Mouse (Mus musculus): ENCODE measurements at regions not wholly inside any gene's neighbourhood (a gene's known extent, or its start where the extent isn't known, plus 50 kb on each side); places are given as distances from the start of the nearest gene placed in this dataset.

DNA sequence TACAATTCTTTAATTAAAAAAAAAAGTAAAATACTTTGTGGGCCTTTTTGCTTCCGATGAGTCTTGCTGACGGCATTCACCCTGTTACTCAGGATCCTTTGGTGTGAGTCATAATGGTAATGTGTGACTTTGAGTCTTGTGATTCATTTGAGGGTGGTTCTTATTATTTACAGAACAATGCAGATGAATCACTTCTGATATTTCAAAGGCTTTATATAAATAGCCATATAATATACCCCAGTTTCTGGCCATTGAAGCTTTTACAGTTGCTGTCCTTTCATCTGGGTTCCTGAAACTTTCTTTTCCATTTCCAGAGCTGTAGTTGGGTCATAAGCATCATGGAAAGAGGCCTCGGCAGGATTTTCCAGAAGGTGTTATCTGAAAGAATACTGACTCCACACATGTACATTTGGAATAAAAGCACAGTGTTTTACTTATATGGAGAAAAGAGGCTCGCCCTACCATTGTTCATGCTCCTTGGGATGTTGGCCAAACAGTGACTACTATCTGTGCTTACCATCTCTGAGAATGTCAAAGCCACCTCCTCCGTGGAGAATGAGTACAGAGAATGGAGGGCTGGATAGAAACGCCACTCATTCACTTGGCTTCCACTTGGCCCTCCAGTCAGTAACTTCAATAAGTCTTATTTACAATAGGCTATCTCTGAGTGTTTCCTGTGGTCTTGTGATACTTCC lies 385.1 kb upstream of the Fam98a start:
- no peak for ATAC-seq
- WGBS = 85% methylated on average over 6 of the region's 6 CpGs
- no peak for TF ChIP-seq CTCF (IDR thresholded peaks at IDR 0.05; ENCODE audit: low read depth)

GRCm38 (mm10) chr17:75931022-75931421 lies 379.3 kb upstream of the Fam98a start:
- DNase-seq (ENCODE audit: low spot score) = peak; percentile 72
- H3K27ac ChIP-seq = no peak overlapping the region
- H3K27me3 ChIP-seq (ENCODE audit: insufficient read depth, low read length) = no peaks in the 10 kb centered on the region
- 67% methylated on average over 1 of the region's 1 CpGs for WGBS
- peak; percentile 85 for TF ChIP-seq CTCF (IDR thresholded peaks at IDR 0.05; ENCODE audit: low read depth)
- no peak overlapping the region for H3K9ac ChIP-seq (replicated peaks; ENCODE audit: low read length)
- no peaks in the 10 kb centered on the region for H3K9me3 ChIP-seq (ENCODE audit: low read length)
- ATAC-seq = peak; percentile 47; the same call in 1 of the 2 replicates
- H3K4me2 ChIP-seq (ENCODE audit: low read depth, low read length) = no peak overlapping the region
- no peaks in the 10 kb centered on the region for H3K4me1 ChIP-seq (ENCODE audit: insufficient read depth, low read length)
- H3K4me3 ChIP-seq (ENCODE audit: low read length) = no peak overlapping the region
- H3K36me3 ChIP-seq (ENCODE audit: insufficient read depth, low read length) = no peaks in the 10 kb centered on the region

More for the DNA sequence above, 385.1 kb upstream of the Fam98a start:
- DNase-seq (ENCODE audit: low spot score) = no peak
- H3K4me3 ChIP-seq (ENCODE audit: low read length) = no peak overlapping the region
- no peaks in the 10 kb centered on the region for H3K4me1 ChIP-seq (ENCODE audit: insufficient read depth, low read length)
- H3K9me3 ChIP-seq (ENCODE audit: low read length) = no peaks in the 10 kb centered on the region
- no peaks in the 10 kb centered on the region for H3K36me3 ChIP-seq (ENCODE audit: insufficient read depth, low read length)
- H3K27me3 ChIP-seq (ENCODE audit: insufficient read depth, low read length) = no peaks in the 10 kb centered on the region
- H3K27ac ChIP-seq = no peak overlapping the region
- H3K9ac ChIP-seq (replicated peaks; ENCODE audit: low read length) = no peak overlapping the region
- H3K4me2 ChIP-seq (ENCODE audit: low read depth, low read length) = no peak overlapping the region

GRCm38 (mm10) chr17:75920240-75920639 lies 368.5 kb upstream of the Fam98a start:
- H3K27ac ChIP-seq = no peak overlapping the region
- no peaks in the 10 kb centered on the region for H3K4me1 ChIP-seq (ENCODE audit: insufficient read depth, low read length)
- 89% methylated on average over 2 of the region's 2 CpGs for WGBS
- H3K27me3 ChIP-seq (ENCODE audit: insufficient read depth, low read length) = no peaks in the 10 kb centered on the region
- DNase-seq (ENCODE audit: low spot score) (no peak), ATAC-seq (no peak)
- no peak overlapping the region for H3K9ac ChIP-seq (replicated peaks; ENCODE audit: low read length)
- no peaks in the 10 kb centered on the region for H3K36me3 ChIP-seq (ENCODE audit: insufficient read depth, low read length)
- TF ChIP-seq CTCF (IDR thresholded peaks at IDR 0.05; ENCODE audit: low read depth) = no peak
- H3K4me2 ChIP-seq (ENCODE audit: low read depth, low read length) = no peak overlapping the region
- H3K9me3 ChIP-seq (ENCODE audit: low read length) = no peaks in the 10 kb centered on the region
- H3K4me3 ChIP-seq (ENCODE audit: low read length) = no peak overlapping the region

GRCm38 (mm10) chr17:75917020-75917419 lies 365.3 kb upstream of the Fam98a start:
- no peak for TF ChIP-seq CTCF (IDR thresholded peaks at IDR 0.05; ENCODE audit: low read depth)
- H3K4me3 ChIP-seq (ENCODE audit: low read length) = no peak overlapping the region
- no peak overlapping the region for H3K9ac ChIP-seq (replicated peaks; ENCODE audit: low read length)
- WGBS = 84% methylated on average over 4 of the region's 4 CpGs
- DNase-seq (ENCODE audit: low spot score) (no peak), ATAC-seq (no peak)
- H3K36me3 ChIP-seq (ENCODE audit: insufficient read depth, low read length) = no peaks in the 10 kb centered on the region
- no peak overlapping the region for H3K27ac ChIP-seq
- H3K4me2 ChIP-seq (ENCODE audit: low read depth, low read length) = no peak overlapping the region
- H3K4me1 ChIP-seq (ENCODE audit: insufficient read depth, low read length) = no peaks in the 10 kb centered on the region
- no peaks in the 10 kb centered on the region for H3K9me3 ChIP-seq (ENCODE audit: low read length)
- no peaks in the 10 kb centered on the region for H3K27me3 ChIP-seq (ENCODE audit: insufficient read depth, low read length)

DNA sequence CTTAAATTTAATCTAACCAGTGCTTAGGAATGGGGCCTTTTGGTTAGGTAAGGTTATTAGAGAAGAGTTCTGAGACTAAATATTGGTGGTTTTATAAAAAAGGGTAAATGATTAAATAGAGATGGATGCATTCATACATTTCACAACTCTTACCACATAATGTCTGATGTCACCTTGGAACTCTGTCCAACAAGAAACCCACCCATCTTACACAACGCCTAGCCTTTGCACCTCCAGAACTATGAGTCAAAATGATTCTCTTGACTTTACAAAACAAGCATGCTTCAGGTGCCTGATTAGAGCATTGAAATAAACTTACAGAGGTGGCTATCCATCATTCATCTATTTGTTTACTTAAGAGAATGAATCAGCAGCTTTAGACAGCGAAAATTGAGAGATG lies 364.8 kb upstream of the Fam98a start:
- 88% methylated on average over 2 of the region's 2 CpGs for WGBS
- TF ChIP-seq CTCF (IDR thresholded peaks at IDR 0.05; ENCODE audit: low read depth) = no peak
- ATAC-seq = no peak
- no peaks in the 10 kb centered on the region for H3K27me3 ChIP-seq (ENCODE audit: insufficient read depth, low read length)
- H3K4me2 ChIP-seq (ENCODE audit: low read depth, low read length) = no peak overlapping the region
- H3K4me1 ChIP-seq (ENCODE audit: insufficient read depth, low read length) = no peaks in the 10 kb centered on the region
- no peak overlapping the region for H3K4me3 ChIP-seq (ENCODE audit: low read length)
- H3K9ac ChIP-seq (replicated peaks; ENCODE audit: low read length) = no peak overlapping the region
- DNase-seq (ENCODE audit: low spot score) = no peak
- no peaks in the 10 kb centered on the region for H3K9me3 ChIP-seq (ENCODE audit: low read length)
- no peak overlapping the region for H3K27ac ChIP-seq
- H3K36me3 ChIP-seq (ENCODE audit: insufficient read depth, low read length) = no peaks in the 10 kb centered on the region

DNA sequence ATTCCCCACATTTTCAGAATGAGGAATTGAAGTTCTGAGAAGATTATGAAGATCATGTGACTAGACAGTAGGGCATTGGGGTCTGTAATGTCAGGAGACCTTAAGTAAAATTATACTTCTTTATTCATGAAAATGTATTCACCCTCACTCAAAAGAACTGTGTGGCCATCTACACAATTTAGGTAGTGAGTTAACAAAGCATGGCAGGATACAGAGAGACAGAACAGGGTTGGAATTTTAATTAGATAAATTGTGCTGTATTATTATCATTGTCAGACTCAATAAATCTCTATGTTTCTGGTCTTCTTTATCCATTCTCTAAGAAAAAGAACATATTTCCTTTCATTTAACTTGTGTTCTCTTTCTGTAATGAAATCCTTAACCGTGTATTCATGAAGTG lies 363.5 kb upstream of the Fam98a start:
- H3K4me2 ChIP-seq (ENCODE audit: low read depth, low read length) = no peak overlapping the region
- no peaks in the 10 kb centered on the region for H3K27me3 ChIP-seq (ENCODE audit: insufficient read depth, low read length)
- 82% methylated on average over 1 of the region's 1 CpGs for WGBS
- no peak overlapping the region for H3K4me3 ChIP-seq (ENCODE audit: low read length)
- no peaks in the 10 kb centered on the region for H3K36me3 ChIP-seq (ENCODE audit: insufficient read depth, low read length)
- no peak for TF ChIP-seq CTCF (IDR thresholded peaks at IDR 0.05; ENCODE audit: low read depth)
- ATAC-seq (no peak), DNase-seq (ENCODE audit: low spot score) (no peak)
- H3K4me1 ChIP-seq (ENCODE audit: insufficient read depth, low read length) = no peaks in the 10 kb centered on the region
- H3K9me3 ChIP-seq (ENCODE audit: low read length) = no peaks in the 10 kb centered on the region
- no peak overlapping the region for H3K27ac ChIP-seq
- H3K9ac ChIP-seq (replicated peaks; ENCODE audit: low read length) = no peak overlapping the region

DNA sequence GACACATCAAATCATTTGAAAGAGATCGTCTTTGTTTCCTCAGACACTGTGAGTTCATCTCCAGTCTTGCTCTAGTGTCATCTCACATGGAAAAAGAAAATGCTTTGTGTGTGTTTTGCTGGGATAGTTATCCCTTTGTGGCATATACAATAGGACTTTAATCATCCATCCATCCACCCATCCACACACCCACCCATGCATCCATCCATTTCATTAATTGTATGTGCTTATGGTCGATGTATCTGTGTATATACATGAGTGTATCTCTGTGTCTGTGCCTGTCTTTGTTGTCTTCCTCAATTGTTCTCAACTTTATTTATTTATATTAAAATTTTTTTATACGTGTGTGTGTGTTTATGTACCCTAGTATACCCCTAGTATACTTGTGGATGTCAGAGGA lies 355.3 kb upstream of the Fam98a start:
- WGBS = 42% methylated on average over 3 of the region's 3 CpGs
- TF ChIP-seq CTCF (IDR thresholded peaks at IDR 0.05; ENCODE audit: low read depth) = no peak
- no peaks in the 10 kb centered on the region for H3K9me3 ChIP-seq (ENCODE audit: low read length)
- H3K9ac ChIP-seq (replicated peaks; ENCODE audit: low read length) = no peak overlapping the region
- no peaks in the 10 kb centered on the region for H3K36me3 ChIP-seq (ENCODE audit: insufficient read depth, low read length)
- H3K4me3 ChIP-seq (ENCODE audit: low read length) = no peak overlapping the region
- ATAC-seq (peak; percentile 38; the same call in 1 of the 2 replicates), DNase-seq (ENCODE audit: low spot score) (no peak)
- no peak overlapping the region for H3K27ac ChIP-seq
- no peak overlapping the region for H3K4me2 ChIP-seq (ENCODE audit: low read depth, low read length)
- no peaks in the 10 kb centered on the region for H3K27me3 ChIP-seq (ENCODE audit: insufficient read depth, low read length)
- 0 out of 2 replicates have a peak, but pooled peaks cover 3% of the 10 kb centered on the region for H3K4me1 ChIP-seq (ENCODE audit: insufficient read depth, low read length)

Measured in hindbrain, postnatal 0 days (tissue).